Mouse (Mus musculus) MEL (cell line): Measurements from ENCODE around the gene Ugt1a10.

ENCODE experiments used
- CTCF ChIP-seq, 3 experiments: IDR thresholded peaks in 2 of 3; conservative IDR thresholded peaks in 1 of 3; 2 replicates each; pipeline ENCODE4 v1.5.1; 2011 to 2012; ENCODE audit warnings: low read length in 3 of 3, low read depth in 2 of 3, mild to moderate bottlenecking in 2 of 3, improper control_type of control experiment in 1 of 3, inconsistent platforms in 1 of 3, mixed read lengths in 1 of 3, moderate library complexity in 1 of 3; ENCODE audit not compliant: control insufficient read depth in 1 of 3, insufficient read depth in 1 of 3, poor library complexity in 1 of 3, severe bottlenecking in 1 of 3
- E2F4 ChIP-seq: IDR thresholded peaks from 2 replicates; pipeline ENCODE4 v1.6.1; 2011; ENCODE audit warnings: low read depth, low read length, improper control_type of control experiment, borderline replicate concordance
- GABPA ChIP-seq: IDR thresholded peaks from 2 replicates; pipeline ENCODE4 v1.6.1; 2012; ENCODE audit warnings: low read depth, mild to moderate bottlenecking, inconsistent platforms, low read length, improper control_type of control experiment, moderate library complexity
- TAL1 ChIP-seq: IDR thresholded peaks from 2 replicates; pipeline ENCODE4 v1.6.1; 2012; ENCODE audit warnings: mild to moderate bottlenecking, inconsistent platforms, low read length, moderate library complexity, mixed read lengths

GRCm38 (mm10) chr1:88015371-88015770, 39.8 kb upstream of the Ugt1a10 start:
- TF ChIP-seq CTCF (IDR thresholded peaks at IDR 0.05 in 2 of 3, conservative IDR thresholded peaks at IDR 0.05 in 1 of 3; ENCODE audit: control insufficient read depth in 1 of 3, insufficient read depth in 1 of 3, low read depth in 2 of 3, low read length in 3 of 3, poor library complexity in 1 of 3, severe bottlenecking in 1 of 3): no peak
- no peak for TF ChIP-seq TAL1
- TF ChIP-seq GABPA: no peak
- no peak for TF ChIP-seq E2F4
